Mouse (Mus musculus): ENCODE measurements around the gene Tex52. TPM values are rescaled to one million over a fixed set of nuclear protein-coding genes. Genes with fewer than 3 reads are reported as not detected.

The Tex52 gene
- polyA plus RNA-seq, 1 experiment, result 0.21 TPM

- H3K36me3 ChIP-seq (ENCODE audit: control insufficient read depth, insufficient read depth), result peaks cover 14% of the 10 kb centered on the region
- H3K79me2 ChIP-seq (ENCODE audit: control insufficient read depth, insufficient read depth), result peaks cover 45% of the 10 kb centered on the region
- TF ChIP-seq USF1 (IDR thresholded peaks at IDR 0.05; ENCODE audit: low read depth), result no peak
- TF ChIP-seq MYOG (IDR thresholded peaks at IDR 0.05; ENCODE audit: control insufficient read depth, extremely low read depth, insufficient read length), result no peak
- TF ChIP-seq FOSL1 (IDR thresholded peaks at IDR 0.05; ENCODE audit: insufficient read depth, low read length, poor library complexity, severe bottlenecking), result no peak
- no peak for TF ChIP-seq CEBPB (IDR thresholded peaks at IDR 0.05; ENCODE audit: low read depth)
- no peak for TF ChIP-seq CTCF (IDR thresholded peaks at IDR 0.05; ENCODE audit: control insufficient read depth, insufficient read depth, insufficient read length)
- TF ChIP-seq MYOD1 (IDR thresholded peaks at IDR 0.05; ENCODE audit: control insufficient read depth, insufficient read length, low read depth), result no peak
- TF ChIP-seq MAX (IDR thresholded peaks at IDR 0.05), result peak; percentile 95
- peak within 1 kb of the TSS; percentile 61 for H3K4me3 ChIP-seq (ENCODE audit: insufficient read depth, poor library complexity, severe bottlenecking)
- peak within 1 kb of the TSS; percentile 87 for H3ac ChIP-seq (ENCODE audit: control insufficient read depth, insufficient read length, low read depth)
- H3K27me3 ChIP-seq (ENCODE audit: control insufficient read depth, insufficient read depth, insufficient read length), result no peaks in the 10 kb centered on the region
- peaks cover 26% of the 10 kb centered on the region for H3K79me3 ChIP-seq (ENCODE audit: low read depth)
Observed at GRCm38 (mm10) chr6:128424269-128425019, 49.2 kb downstream of the Tex52 start, which contains the start of gene Itfg2. TSS of gene Itfg2 (minus strand) at chr6:128424931.

- Histone ChIP-seq H3K4me3 (ENCODE audit: insufficient read depth, poor library complexity, severe bottlenecking) (no peak overlapping the region), H3K79me2 (ENCODE audit: control insufficient read depth, insufficient read depth) (peaks cover 39% of the 10 kb centered on the region), H3K79me3 (ENCODE audit: low read depth) (peaks cover 22% of the 10 kb centered on the region), H3ac (ENCODE audit: control insufficient read depth, insufficient read length, low read depth) (no peak overlapping the region), H3K36me3 (ENCODE audit: control insufficient read depth, insufficient read depth) (peaks cover 15% of the 10 kb centered on the region), H3K27me3 (ENCODE audit: control insufficient read depth, insufficient read depth, insufficient read length) (no peaks in the 10 kb centered on the region)
- TF ChIP-seq FOSL1 (IDR thresholded peaks at IDR 0.05; ENCODE audit: insufficient read depth, low read length, poor library complexity, severe bottlenecking) (no peak), MYOD1 (IDR thresholded peaks at IDR 0.05; ENCODE audit: control insufficient read depth, insufficient read length, low read depth) (no peak), CTCF (IDR thresholded peaks at IDR 0.05; ENCODE audit: control insufficient read depth, insufficient read depth, insufficient read length) (no peak), MYOG (IDR thresholded peaks at IDR 0.05; ENCODE audit: control insufficient read depth, extremely low read depth, insufficient read length) (no peak)
Observed at GRCm38 (mm10) chr6:128425046-128425445, 49.8 kb downstream of the Tex52 start.

DNA sequence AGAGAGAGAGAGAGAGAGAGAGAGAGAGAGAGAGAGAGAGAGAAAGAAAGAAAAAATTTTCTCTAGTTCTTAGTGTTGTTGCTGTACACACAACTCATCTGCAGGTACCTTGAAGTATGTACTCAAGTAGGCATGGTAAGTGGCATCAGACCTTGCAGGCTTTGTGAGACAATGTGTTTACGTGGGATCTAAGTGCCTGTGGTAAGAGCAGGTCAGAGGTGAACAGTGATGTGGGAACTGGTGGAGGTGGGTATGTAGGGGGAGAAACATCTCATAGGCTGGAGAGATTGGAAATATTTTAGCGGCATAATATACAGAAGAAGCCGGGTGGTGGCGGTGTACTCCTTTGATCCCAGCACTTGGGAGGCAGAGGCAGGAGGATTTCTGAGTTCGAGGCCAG is 52.3 kb downstream of the Tex52 start:
- H3K4me3 ChIP-seq (ENCODE audit: insufficient read depth, poor library complexity, severe bottlenecking), result no peak overlapping the region
- H3K79me2 ChIP-seq (ENCODE audit: control insufficient read depth, insufficient read depth), result peaks cover 19% of the 10 kb centered on the region
- H3K79me3 ChIP-seq (ENCODE audit: low read depth), result peaks cover 12% of the 10 kb centered on the region
- no peaks in the 10 kb centered on the region for H3K27me3 ChIP-seq (ENCODE audit: control insufficient read depth, insufficient read depth, insufficient read length)
- no peak overlapping the region for H3ac ChIP-seq (ENCODE audit: control insufficient read depth, insufficient read length, low read depth)
- TF ChIP-seq MYOD1 (IDR thresholded peaks at IDR 0.05; ENCODE audit: control insufficient read depth, insufficient read length, low read depth), result no peak
- no peak for TF ChIP-seq USF1 (IDR thresholded peaks at IDR 0.05; ENCODE audit: low read depth)
- TF ChIP-seq FOSL1 (IDR thresholded peaks at IDR 0.05; ENCODE audit: insufficient read depth, low read length, poor library complexity, severe bottlenecking), result no peak
- TF ChIP-seq MYOG (IDR thresholded peaks at IDR 0.05; ENCODE audit: control insufficient read depth, extremely low read depth, insufficient read length), result no peak
- no peak for TF ChIP-seq CEBPB (IDR thresholded peaks at IDR 0.05; ENCODE audit: low read depth)
- no peak for TF ChIP-seq MAX (IDR thresholded peaks at IDR 0.05)
- TF ChIP-seq CTCF (IDR thresholded peaks at IDR 0.05; ENCODE audit: control insufficient read depth, insufficient read depth, insufficient read length), result no peak
- H3K36me3 ChIP-seq (ENCODE audit: control insufficient read depth, insufficient read depth), result peaks cover 40% of the 10 kb centered on the region

GRCm38 (mm10) chr6:128429300-128429699 is 54.0 kb downstream of the Tex52 start:
- no peak overlapping the region for H3K4me3 ChIP-seq (ENCODE audit: insufficient read depth, poor library complexity, severe bottlenecking)
- peaks cover 57% of the 10 kb centered on the region for H3K36me3 ChIP-seq (ENCODE audit: control insufficient read depth, insufficient read depth)
- H3ac ChIP-seq (ENCODE audit: control insufficient read depth, insufficient read length, low read depth), result no peak overlapping the region
- peaks cover 3% of the 10 kb centered on the region for H3K79me2 ChIP-seq (ENCODE audit: control insufficient read depth, insufficient read depth)
- no peak for TF ChIP-seq USF1 (IDR thresholded peaks at IDR 0.05; ENCODE audit: low read depth)
- no peak for TF ChIP-seq MYOD1 (IDR thresholded peaks at IDR 0.05; ENCODE audit: control insufficient read depth, insufficient read length, low read depth)
- TF ChIP-seq FOSL1 (IDR thresholded peaks at IDR 0.05; ENCODE audit: insufficient read depth, low read length, poor library complexity, severe bottlenecking), result no peak
- no peak for TF ChIP-seq MAX (IDR thresholded peaks at IDR 0.05)
- no peak for TF ChIP-seq CTCF (IDR thresholded peaks at IDR 0.05; ENCODE audit: control insufficient read depth, insufficient read depth, insufficient read length)
- no peak for TF ChIP-seq CEBPB (IDR thresholded peaks at IDR 0.05; ENCODE audit: low read depth)
- no peak for TF ChIP-seq MYOG (IDR thresholded peaks at IDR 0.05; ENCODE audit: control insufficient read depth, extremely low read depth, insufficient read length)
- H3K79me3 ChIP-seq (ENCODE audit: low read depth), result peaks cover 2% of the 10 kb centered on the region
- H3K27me3 ChIP-seq (ENCODE audit: control insufficient read depth, insufficient read depth, insufficient read length), result no peaks in the 10 kb centered on the region

- TF ChIP-seq MYOG (IDR thresholded peaks at IDR 0.05; ENCODE audit: control insufficient read depth, extremely low read depth, insufficient read length) (no peak), MYOD1 (IDR thresholded peaks at IDR 0.05; ENCODE audit: control insufficient read depth, insufficient read length, low read depth) (no peak), CTCF (IDR thresholded peaks at IDR 0.05; ENCODE audit: control insufficient read depth, insufficient read depth, insufficient read length) (no peak), FOSL1 (IDR thresholded peaks at IDR 0.05; ENCODE audit: insufficient read depth, low read length, poor library complexity, severe bottlenecking) (no peak), CEBPB (IDR thresholded peaks at IDR 0.05; ENCODE audit: low read depth) (no peak), USF1 (IDR thresholded peaks at IDR 0.05; ENCODE audit: low read depth) (no peak), MAX (IDR thresholded peaks at IDR 0.05) (no peak)
- Histone ChIP-seq H3K36me3 (ENCODE audit: control insufficient read depth, insufficient read depth) (peaks cover 63% of the 10 kb centered on the region), H3ac (ENCODE audit: control insufficient read depth, insufficient read length, low read depth) (no peak overlapping the region), H3K79me3 (ENCODE audit: low read depth) (peaks cover 4% of the 10 kb centered on the region), H3K79me2 (ENCODE audit: control insufficient read depth, insufficient read depth) (peaks cover 7% of the 10 kb centered on the region), H3K4me3 (ENCODE audit: insufficient read depth, poor library complexity, severe bottlenecking) (no peak overlapping the region), H3K27me3 (ENCODE audit: control insufficient read depth, insufficient read depth, insufficient read length) (no peaks in the 10 kb centered on the region)
Observed at GRCm38 (mm10) chr6:128429826-128430225, 54.6 kb downstream of the Tex52 start.
